Mouse (Mus musculus): ENCODE measurements around the gene Catsper4.
"Not testable (repeated sequence)": the region's sequence is repeated elsewhere in the genome, so short reads cannot be mapped to it uniquely, and the experiment has no call there.

The Catsper4 gene

GRCm38 (mm10) chr4:134227194-134227593 is at the start of gene Catsper4:
TSS of gene Catsper4 (minus strand) at chr4:134227383.
- DNase-seq, result no peak

GRCm38 (mm10) chr4:134273417-134274345 is 46.5 kb upstream of the Catsper4 start:
- peak; percentile 42 for DNase-seq

- DNase-seq, result no peak
Measured at GRCm38 (mm10) chr4:134272731-134273416, 45.7 kb upstream of the Catsper4 start.

GRCm38 (mm10) chr4:134271979-134272378 is 44.8 kb upstream of the Catsper4 start:
- no peak for DNase-seq

- not testable (repeated sequence) for DNase-seq
Measured at GRCm38 (mm10) chr4:134269622-134270021, 42.4 kb upstream of the Catsper4 start.

GRCm38 (mm10) chr4:134268102-134268655 is 41.0 kb upstream of the Catsper4 start:
- DNase-seq, result no peak

GRCm38 (mm10) chr4:134265860-134266585 is 38.8 kb upstream of the Catsper4 start:
- peak; percentile 48 for DNase-seq

GRCm38 (mm10) chr4:134263191-134263590 is 36.0 kb upstream of the Catsper4 start:
- peak; percentile 70 for DNase-seq

GRCm38 (mm10) chr4:134258354-134258753 is 31.2 kb upstream of the Catsper4 start:
- no peak for DNase-seq

GRCm38 (mm10) chr4:134257198-134258009 is 30.2 kb upstream of the Catsper4 start:
- DNase-seq, result no peak

- DNase-seq, result peak; percentile 70
Measured at GRCm38 (mm10) chr4:134256407-134257197, 29.4 kb upstream of the Catsper4 start.

- DNase-seq, result peak; percentile 54
Measured at GRCm38 (mm10) chr4:134255854-134256253, 28.7 kb upstream of the Catsper4 start.

- DNase-seq, result no peak
Measured at GRCm38 (mm10) chr4:134254835-134255234, 27.7 kb upstream of the Catsper4 start.

- DNase-seq, result peak; percentile 57
Measured at GRCm38 (mm10) chr4:134253722-134254324, 26.6 kb upstream of the Catsper4 start, which contains the start of gene Grrp1. TSS of gene Grrp1 (minus strand) at chr4:134254106.

- DNase-seq, result peak; percentile 56
Measured at GRCm38 (mm10) chr4:134252911-134253721, 25.9 kb upstream of the Catsper4 start.

GRCm38 (mm10) chr4:134252131-134252910 is 25.1 kb upstream of the Catsper4 start:
- peak; percentile 55 for DNase-seq

GRCm38 (mm10) chr4:134251241-134252130 is 24.3 kb upstream of the Catsper4 start:
- peak; percentile 48 for DNase-seq

GRCm38 (mm10) chr4:134250930-134251240 is 23.7 kb upstream of the Catsper4 start:
- DNase-seq, result no peak

Measured in kidney, postnatal 14 days (tissue).